Mouse (Mus musculus) gastrocnemius, postnatal 14 days (tissue): ENCODE results near the gene Ahcyl2. TPM values are rescaled to one million over a fixed set of nuclear protein-coding genes. Genes with fewer than 3 reads are reported as not detected.

Experiments used
- DNase-seq: peaks from one replicate; pipeline ENCODE4 v3.0.0; 2021; ENCODE audit warnings: mixed read lengths
- intact Hi-C: fragments of 180-260 bp; cut with DNase I; formaldehyde crosslinking; loops from one replicate; pipeline ENCODE4 v1.15.1; 2025; ENCODE audit warnings: low total_unique reads
- total RNA-seq, 2 experiments: library from RNA; stranded (reverse); gene quantifications; 2 replicates each; pipeline ENCODE4 v1.2.3; 2021

The Ahcyl2 gene
- total RNA-seq, 2 experiments from 2014 or later, result 9.5 to 10.9 TPM

DNA sequence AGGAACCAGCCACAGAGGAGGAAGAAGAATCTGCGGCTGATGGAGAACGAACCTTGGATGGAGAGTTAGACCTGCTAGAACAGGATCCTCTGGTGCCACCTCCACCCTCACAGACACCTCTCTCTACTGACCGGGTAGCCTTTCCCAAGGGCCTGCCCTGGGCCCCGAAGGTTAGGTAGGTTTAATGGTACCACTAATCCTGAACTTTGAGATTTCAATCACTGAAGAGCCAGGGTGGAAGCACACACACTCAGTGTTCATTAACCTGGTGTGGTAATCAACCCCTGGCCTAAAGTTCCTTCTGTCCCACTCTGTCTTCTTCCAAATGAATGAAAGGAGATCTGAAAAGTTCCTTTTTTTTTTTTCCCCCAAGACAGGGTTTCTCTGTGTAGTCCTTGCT, 163.4 kb downstream of the Ahcyl2 start:
- DNase-seq, result no peak
- intact Hi-C loops, result no loop called here

DNA sequence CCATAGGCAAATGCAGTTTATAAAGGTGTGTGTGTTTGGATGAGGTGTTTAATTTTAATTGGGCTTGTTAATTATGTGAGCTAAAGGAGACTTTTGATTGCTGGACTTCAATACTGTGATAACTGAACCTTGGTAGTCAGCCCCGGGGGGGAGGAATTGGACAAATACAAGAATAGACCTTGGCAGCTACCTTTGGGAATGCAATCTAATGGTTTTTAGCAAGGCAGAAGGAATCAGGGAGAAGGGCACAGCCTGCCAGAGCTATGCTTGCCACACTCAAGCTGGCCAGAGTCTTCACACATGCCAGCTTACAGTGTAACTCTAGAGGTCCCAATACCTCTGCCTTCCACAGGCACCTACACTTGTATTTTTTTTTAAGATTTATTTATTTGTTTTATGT, 167.9 kb downstream of the Ahcyl2 start:
- intact Hi-C loops, result no loop called here
- DNase-seq, result peak; percentile 26

DNA sequence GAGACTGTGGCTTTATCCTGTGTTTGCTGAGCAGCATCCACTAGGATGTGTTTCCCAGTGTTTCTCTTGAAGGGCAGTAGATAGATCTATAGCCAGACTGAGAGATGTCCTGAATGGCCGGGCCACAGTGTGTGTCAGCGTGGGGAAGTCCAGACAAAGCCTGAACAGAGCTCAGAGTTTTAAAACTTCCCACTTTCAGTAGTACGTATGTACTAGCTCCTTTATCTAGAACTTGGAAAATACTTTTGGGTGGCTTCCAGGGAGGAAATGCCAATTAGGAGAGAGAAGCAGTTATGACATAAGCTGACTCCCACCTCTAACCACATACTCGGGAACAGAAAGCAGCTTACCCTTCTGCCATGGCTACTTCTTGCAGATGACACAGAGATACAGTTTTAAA, 172.6 kb downstream of the Ahcyl2 start:
- intact Hi-C loops, result no loop called here
- DNase-seq, result no peak

DNA sequence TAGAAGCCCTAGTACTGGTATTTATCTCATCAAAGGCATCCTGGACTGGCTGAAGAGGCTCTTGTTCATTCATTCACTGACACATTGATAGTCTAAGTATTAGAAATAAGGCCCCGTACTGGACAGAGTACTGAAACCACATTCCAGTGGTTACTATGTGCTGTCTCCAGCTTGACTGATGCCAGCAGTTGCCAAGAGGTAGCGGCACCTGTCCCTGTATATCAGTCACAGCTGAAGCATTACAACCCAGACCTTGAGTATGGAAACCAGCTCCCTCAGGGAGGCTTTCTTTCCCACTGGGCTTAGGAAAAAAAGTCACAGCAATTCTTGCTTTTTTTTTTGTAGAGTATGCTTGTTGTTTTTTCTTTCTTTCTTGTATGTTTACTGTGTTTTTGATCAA, 173.2 kb downstream of the Ahcyl2 start:
- peak; percentile 34 for DNase-seq
- intact Hi-C loops, result no loop called here

DNA sequence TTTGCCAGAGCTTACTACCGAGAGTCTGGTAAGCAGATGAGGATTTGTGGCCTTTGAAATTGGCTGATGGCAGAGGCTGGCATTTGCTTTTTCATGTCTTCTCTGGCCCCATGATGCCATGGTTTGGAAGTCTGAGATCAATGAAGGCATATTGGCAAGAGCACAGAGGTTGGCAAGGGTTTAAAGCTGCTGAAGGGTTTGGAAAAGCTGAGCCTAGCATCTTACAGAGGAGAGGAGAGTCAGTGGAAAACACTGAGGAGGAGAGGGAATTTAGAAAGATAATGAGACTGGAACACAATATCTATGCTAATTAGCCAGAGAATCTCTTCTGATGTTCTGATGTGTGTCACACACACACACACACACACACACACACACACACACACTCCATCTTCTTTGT, 176.7 kb downstream of the Ahcyl2 start:
- intact Hi-C loops, result no loop called here

DNA sequence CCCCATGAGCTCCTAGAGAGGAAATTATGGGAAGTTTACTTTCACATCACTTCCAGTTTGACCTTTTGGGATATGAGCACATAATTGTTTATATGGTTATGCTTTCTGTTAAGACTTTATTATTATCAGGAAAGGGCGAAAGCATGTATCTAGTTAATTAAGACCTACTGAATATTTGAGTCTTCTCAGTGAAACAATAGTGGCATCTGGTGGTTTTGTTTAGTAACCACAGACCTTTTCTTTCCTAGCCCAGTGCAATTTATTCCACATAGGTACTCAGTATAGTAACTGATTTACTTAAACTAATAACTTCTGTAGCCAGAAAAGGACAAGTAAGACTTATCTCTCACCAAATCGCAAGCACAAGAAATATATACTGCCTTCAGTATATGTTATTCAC, 178.8 kb downstream of the Ahcyl2 start:
- no peak for DNase-seq
- intact Hi-C loops, result loop anchor here (5.0 kb wide), 1 partner anchor 89 kb away; no protein-coding TSS in a partner anchor

More for the DNA sequence above, 176.7 kb downstream of the Ahcyl2 start:
- no peak for DNase-seq

DNA sequence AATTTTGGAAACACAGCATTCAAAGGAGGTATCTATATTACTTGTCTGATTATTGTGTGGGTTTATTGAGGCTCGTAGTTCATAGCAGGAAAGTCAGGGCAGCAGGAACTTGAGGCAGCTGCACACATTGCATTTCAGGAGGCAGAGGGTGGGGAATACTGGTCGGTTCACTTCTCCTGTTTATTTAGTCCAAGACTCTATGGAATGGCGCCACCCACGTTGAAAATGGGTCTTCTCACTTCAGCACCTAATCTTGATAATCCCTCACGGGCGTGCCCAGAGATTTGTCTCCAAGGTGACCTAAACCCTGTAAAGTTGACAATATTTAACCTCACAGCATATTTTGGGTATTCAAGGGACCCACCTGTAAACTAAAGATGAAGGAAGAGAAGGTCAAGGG, 180.0 kb downstream of the Ahcyl2 start:
- intact Hi-C loops, result loop anchor here (5.0 kb wide), 1 partner anchor 91 kb away; no protein-coding TSS in a partner anchor
- DNase-seq, result no peak

DNA sequence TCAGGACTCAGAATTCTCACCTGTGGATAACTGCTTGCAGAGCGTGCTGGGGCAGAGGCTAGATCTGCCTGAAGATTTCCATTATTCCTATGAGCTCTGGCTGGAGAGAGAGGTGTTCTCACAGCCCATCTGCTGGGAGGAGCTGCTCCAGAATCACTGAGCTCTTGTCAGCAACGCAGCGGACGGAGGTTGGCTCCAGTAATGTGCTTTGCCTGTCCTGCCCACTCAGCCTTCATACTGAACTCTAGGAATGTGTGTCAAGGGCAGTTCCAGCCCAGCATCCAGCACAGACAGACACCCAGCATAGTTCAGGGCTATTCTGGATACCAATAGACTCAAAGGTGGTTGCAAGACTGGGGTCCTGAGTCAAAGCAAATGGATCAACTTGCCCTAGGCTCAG, 188.9 kb downstream of the Ahcyl2 start:
- intact Hi-C loops, result no loop called here

DNA sequence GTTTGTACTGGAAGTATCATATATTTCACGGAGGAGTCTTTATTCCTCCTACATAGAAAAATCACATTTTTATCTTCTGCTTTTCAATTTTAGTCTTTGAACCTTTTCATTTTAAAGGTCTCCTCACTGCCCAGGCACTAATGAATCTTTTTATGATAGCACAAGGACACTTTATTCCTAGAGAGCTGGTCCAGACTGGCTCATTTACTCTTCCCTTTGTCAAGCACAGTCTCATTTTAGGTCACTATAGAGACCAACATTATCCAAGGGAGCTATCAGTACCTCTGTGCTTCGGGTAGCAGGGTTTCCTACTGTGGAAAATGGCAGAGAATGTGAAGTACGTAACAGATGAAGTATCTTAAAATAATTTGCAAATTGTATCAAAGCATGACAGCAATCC, 190.9 kb downstream of the Ahcyl2 start:
- no peak for DNase-seq
- intact Hi-C loops, result no loop called here

More for the DNA sequence above, 188.9 kb downstream of the Ahcyl2 start:
- no peak for DNase-seq

DNA sequence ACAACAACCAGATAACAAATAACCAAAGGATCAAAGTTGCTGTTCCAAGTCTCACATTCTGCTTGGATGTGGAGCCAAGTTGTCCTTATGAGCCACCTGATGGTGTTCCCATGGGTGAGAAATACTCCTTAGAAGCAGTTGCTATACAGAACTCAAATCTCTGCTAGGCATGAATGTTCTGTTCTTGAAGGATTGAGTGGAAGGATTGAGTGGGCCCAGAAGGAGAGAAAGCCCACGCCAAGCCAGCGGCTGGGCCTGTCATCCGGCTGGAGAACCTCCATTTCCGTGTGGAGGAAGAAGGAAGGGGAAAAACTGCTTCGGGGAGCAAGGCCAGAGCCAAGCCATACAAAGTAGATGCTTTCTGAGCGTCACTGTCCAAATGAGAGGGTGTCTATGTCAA, 193.3 kb downstream of the Ahcyl2 start:
- intact Hi-C loops, result no loop called here

More for the DNA sequence above, 193.3 kb downstream of the Ahcyl2 start:
- DNase-seq, result no peak

Other genes with a start within 250 kb of the Ahcyl2 start
- gene Irf5, start 241.4 kb upstream of the Ahcyl2 start, total RNA-seq, result 1 to 10 TPM; 1.0 to 1.8 TPM
- 10 to 100 TPM; 28.3 to 28.8 TPM for gene Tnpo3, start 158.1 kb upstream of the Ahcyl2 start, total RNA-seq
- gene Tspan33, start 73.8 kb upstream of the Ahcyl2 start, total RNA-seq, result 1 to 10 TPM; 2.9 to 3.8 TPM
- 10 to 100 TPM; 11.0 to 14.4 TPM for gene Smo, start 32.5 kb upstream of the Ahcyl2 start, total RNA-seq
- gene Strip2, start 149.0 kb downstream of the Ahcyl2 start, total RNA-seq, result 1 to 10 TPM; 2.0 to 2.3 TPM